Mouse (Mus musculus): Measurements from ENCODE around the gene 1500011B03Rik. TPM values are rescaled to one million over a fixed set of nuclear protein-coding genes. Genes with fewer than 3 reads are reported as not detected.

1500011B03Rik gene
- polyA plus RNA-seq, 1 experiment = 51.7 TPM

DNA sequence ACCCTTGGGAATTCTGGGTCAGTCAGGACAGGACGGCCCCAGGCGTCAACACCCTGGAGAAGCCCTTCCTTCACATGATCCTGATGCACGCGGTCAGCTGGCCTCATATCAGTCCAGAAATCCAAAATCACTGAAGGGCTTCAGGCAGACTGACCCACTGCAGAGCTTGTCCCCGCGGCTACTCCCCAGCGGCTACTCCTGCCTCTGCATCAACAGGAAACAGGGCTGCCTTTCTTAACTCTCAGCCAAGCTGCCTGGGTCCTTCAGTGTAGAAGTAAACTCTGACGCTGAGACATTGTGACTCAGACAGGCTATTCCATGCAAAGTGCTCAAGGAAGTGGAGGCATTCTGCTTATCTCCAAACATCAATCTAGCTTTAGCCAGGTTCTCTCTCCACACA lies 61.3 kb downstream of the 1500011B03Rik start:
- no peak overlapping the region for H3K4me3 ChIP-seq (ENCODE audit: control insufficient read depth, low read depth, low read length)
- H3K36me3 ChIP-seq (ENCODE audit: control insufficient read depth, insufficient read depth, low read length) = peaks cover 2% of the 10 kb centered on the region
- H3K27ac ChIP-seq (ENCODE audit: control insufficient read depth, insufficient read depth, low read depth, low read length) = no peak overlapping the region
- TF ChIP-seq POLR2A (IDR thresholded peaks at IDR 0.05; ENCODE audit: control insufficient read depth, low read depth, low read length) = no peak
- TF ChIP-seq CTCF (IDR thresholded peaks at IDR 0.05; ENCODE audit: control insufficient read depth, insufficient read depth, insufficient replicate concordance, low read depth, low read length) = no peak
- H3K4me1 ChIP-seq (ENCODE audit: control insufficient read depth, insufficient read depth, low read length) = no peaks in the 10 kb centered on the region
- H3K27me3 ChIP-seq (ENCODE audit: control insufficient read depth, insufficient read depth, low read length) = no peaks in the 10 kb centered on the region

DNA sequence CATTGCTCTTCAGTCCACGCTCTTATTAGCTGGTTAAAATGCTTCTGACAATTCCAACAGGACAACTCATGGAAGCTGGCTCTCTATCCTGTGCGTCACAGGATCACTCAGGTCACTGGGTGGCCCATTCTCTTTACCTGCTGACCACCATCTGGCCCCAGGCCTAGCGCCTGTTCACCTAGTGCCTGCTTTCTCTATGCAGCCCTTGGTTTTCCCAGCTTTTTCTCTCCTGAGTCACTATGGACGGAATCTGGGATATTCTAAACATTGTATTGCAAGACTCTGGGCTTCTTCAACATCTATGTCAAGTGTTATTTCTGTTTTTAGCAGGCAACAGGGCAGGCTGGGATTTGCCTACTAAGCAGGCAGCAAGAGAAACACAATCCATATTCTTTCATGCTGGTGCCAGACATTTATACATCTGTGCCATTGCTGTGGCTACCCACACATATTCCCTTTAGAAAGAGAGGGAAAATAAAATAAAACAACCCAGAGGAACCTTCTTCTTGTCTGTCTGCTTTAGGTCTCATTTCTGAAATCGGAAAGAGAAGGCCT lies 63.7 kb downstream of the 1500011B03Rik start:
- no peaks in the 10 kb centered on the region for H3K4me1 ChIP-seq (ENCODE audit: control insufficient read depth, insufficient read depth, low read length)
- no peak for TF ChIP-seq POLR2A (IDR thresholded peaks at IDR 0.05; ENCODE audit: control insufficient read depth, low read depth, low read length)
- no peak for TF ChIP-seq CTCF (IDR thresholded peaks at IDR 0.05; ENCODE audit: control insufficient read depth, insufficient read depth, insufficient replicate concordance, low read depth, low read length)
- H3K4me3 ChIP-seq (ENCODE audit: control insufficient read depth, low read depth, low read length) = no peak overlapping the region
- H3K27me3 ChIP-seq (ENCODE audit: control insufficient read depth, insufficient read depth, low read length) = no peaks in the 10 kb centered on the region
- H3K27ac ChIP-seq (ENCODE audit: control insufficient read depth, insufficient read depth, low read depth, low read length) = no peak overlapping the region
- H3K36me3 ChIP-seq (ENCODE audit: control insufficient read depth, insufficient read depth, low read length) = peaks cover 2% of the 10 kb centered on the region

Other genes with a start within 250 kb of the 1500011B03Rik start
- 0.93 and 1.9 TPM in 2 replicates for gene Trpv4, start 165.0 kb downstream of the 1500011B03Rik start, polyA plus RNA-seq (2012; rRNA removed)
- 10.5 TPM in 2 replicates for gene Gltp, start 132.5 kb downstream of the 1500011B03Rik start, polyA plus RNA-seq (2012; rRNA removed)
- gene Tchp, start 115.7 kb downstream of the 1500011B03Rik start, polyA plus RNA-seq (2012; rRNA removed) = 71.8 and 74.7 TPM in 2 replicates
- 167 and 170 TPM in 2 replicates for gene Ankrd13a, start 48.8 kb downstream of the 1500011B03Rik start, polyA plus RNA-seq (2012; rRNA removed)
- gene Git2, start 48.0 kb downstream of the 1500011B03Rik start, polyA plus RNA-seq (2012; rRNA removed) = 15.1 and 16.1 TPM in 2 replicates
- gene 4930519G04Rik, start 30.2 kb upstream of the 1500011B03Rik start, polyA plus RNA-seq (2012; rRNA removed) = 54.0 and 68.8 TPM in 2 replicates
- gene Gm9936, start 35.2 kb upstream of the 1500011B03Rik start, polyA plus RNA-seq (2012; rRNA removed) = not detected in 2 replicates
- gene Oasl2, start 73.5 kb upstream of the 1500011B03Rik start, polyA plus RNA-seq (2012; rRNA removed) = 3.9 and 4.4 TPM in 2 replicates
- gene Oasl1, start 99.8 kb upstream of the 1500011B03Rik start, polyA plus RNA-seq (2012; rRNA removed) = 3.0 and 4.2 TPM in 2 replicates
- gene 2210016L21Rik, start 118.7 kb upstream of the 1500011B03Rik start, polyA plus RNA-seq (2012; rRNA removed) = 3.9 and 4.5 TPM in 2 replicates
- gene Hnf1a, start 147.6 kb upstream of the 1500011B03Rik start, polyA plus RNA-seq (2012; rRNA removed) = 0.17 and 0.18 TPM in 2 replicates
- 88.6 and 93.9 TPM in 2 replicates for gene Sppl3, start 187.7 kb upstream of the 1500011B03Rik start, polyA plus RNA-seq (2012; rRNA removed)

Measured in testis, adult 2 months (tissue).